Mouse (Mus musculus) CD4-positive helper T cell, adult 2 months (primary cell): ENCODE results near the gene Zfyve19.

ENCODE experiments used
- DNase-seq: peaks from one replicate; pipeline ENCODE4 v3.0.0-alpha.2; 2012; ENCODE audit warnings: low read depth, missing footprints, low spot score

Gene Zfyve19

DNA sequence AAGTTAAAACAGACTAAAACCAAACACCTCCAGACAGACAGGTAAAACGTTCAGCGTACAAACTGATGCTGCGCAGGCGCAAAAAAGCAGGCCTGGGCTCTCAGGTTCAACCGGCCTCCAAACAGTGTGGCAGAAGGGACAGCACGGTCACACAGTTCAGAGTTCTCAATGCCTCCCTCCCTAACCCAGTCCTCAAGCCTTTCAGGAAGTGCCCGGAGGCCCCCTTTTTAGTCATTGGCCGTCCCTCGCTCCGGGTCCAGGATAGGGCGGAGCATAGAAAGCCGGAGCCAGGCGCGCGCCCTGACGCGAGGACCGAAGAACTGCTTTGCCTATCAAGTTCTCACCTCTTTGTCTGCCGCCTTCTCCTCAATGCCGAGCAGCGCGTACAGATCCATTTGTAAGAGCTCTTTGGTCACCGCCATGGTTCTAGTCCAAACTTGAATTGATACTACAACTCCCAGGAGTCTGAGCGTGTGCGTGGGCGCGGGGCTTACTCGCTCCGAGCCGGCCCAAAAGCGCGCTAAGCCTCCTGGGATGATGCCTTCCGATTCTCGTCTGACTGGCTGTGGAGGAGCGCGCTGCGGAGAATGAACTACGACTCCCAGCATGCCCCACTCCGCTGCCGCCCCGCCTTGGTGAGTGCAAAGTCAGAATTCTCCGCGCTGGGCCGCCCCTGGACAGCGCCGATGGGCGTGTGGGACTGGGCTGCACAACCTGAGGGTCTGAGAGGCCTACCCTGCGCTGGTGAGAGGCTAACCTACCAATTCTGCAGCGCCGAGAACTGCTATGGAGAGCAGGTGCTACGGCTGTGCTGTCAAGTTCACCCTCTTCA lies at the start of gene Zfyve19, which contains the start of gene Dnajc17:
Gene Zfyve19, plus strand, starts transcription at position 274 of the 832 bp plus-strand sequence.
Gene Dnajc17, minus strand, starts transcription at position 452 of the 832 bp plus-strand sequence.
- peak; percentile 96 for DNase-seq

DNA sequence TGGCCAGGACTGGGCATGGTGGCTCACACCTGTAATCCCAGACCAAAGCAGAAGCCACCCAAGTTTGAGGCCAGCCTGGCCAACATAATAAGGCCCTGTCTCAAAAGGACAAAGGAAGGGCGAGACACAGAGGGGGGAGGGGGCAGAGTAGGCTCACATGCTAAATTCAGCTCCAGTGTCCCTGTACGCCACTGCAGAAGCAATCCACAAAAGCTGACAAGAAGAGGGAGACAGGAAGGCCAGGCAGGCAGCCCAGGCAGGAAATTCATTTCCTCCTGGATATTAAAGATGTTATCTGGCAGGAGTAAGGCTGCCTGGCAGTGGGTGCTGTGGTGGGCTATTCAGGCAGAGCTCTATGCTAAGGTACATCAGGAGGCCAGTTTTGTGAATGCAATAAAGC lies 47.2 kb upstream of the Zfyve19 start:
- DNase-seq: no peak

DNA sequence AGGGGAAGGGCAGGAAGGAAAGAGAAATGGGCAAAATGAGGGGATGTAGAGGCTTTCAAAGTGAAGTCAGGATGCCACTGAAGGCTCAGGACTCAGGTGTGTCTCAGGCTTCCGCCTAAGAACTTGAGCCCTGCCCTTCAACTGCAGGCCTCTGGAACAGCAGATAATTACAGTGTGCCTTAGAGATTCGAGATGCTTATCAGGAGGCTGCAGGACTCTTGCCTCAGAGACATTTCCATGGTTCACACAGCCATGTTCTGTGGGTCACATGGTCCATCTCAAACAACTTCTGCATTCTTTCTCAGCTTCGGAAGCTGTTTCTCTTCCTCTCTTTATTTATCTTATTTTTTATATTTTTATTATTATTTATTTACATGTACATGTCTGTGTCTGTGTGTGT lies 45.3 kb upstream of the Zfyve19 start:
- DNase-seq: no peak

DNA sequence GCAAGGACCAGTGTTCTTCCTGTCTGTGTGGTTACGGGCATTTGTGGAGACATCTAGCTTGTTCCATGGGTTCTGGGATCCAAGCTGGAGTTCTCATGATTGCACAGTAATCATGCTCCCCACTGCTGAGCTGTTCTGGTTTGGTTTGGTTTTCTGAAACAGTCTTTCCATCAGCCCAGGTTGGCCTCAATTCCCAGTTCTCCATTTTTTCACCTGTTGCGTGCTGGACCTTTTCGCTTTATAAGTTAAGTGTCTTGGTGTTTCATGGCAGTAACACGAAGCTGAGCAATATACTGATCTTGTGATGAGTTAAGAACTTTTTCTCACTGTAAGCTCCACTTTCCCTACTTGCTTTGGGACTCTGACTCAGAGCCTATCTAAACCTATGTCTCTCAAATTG lies 44.4 kb upstream of the Zfyve19 start:
- no peak for DNase-seq

DNA sequence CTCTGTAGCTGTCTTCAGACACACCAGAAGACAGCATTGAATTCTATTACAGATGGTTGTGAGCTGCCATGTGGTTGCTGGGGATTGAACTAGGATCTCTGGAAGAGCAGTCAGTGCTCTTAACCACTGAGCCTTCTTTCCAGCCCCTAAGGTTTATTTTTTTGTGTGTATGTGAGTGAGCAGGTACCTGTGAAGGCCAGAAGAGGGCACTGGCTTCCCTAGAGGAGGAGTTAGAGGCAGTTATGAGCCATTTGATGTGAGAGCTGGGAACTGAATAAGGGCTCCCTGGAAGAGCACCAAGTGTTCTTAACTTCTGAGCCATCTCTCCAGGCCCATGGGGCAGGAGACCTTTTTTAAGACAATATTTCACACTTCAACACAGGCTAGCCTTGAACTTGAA lies 43.0 kb upstream of the Zfyve19 start:
- DNase-seq: no peak

DNA sequence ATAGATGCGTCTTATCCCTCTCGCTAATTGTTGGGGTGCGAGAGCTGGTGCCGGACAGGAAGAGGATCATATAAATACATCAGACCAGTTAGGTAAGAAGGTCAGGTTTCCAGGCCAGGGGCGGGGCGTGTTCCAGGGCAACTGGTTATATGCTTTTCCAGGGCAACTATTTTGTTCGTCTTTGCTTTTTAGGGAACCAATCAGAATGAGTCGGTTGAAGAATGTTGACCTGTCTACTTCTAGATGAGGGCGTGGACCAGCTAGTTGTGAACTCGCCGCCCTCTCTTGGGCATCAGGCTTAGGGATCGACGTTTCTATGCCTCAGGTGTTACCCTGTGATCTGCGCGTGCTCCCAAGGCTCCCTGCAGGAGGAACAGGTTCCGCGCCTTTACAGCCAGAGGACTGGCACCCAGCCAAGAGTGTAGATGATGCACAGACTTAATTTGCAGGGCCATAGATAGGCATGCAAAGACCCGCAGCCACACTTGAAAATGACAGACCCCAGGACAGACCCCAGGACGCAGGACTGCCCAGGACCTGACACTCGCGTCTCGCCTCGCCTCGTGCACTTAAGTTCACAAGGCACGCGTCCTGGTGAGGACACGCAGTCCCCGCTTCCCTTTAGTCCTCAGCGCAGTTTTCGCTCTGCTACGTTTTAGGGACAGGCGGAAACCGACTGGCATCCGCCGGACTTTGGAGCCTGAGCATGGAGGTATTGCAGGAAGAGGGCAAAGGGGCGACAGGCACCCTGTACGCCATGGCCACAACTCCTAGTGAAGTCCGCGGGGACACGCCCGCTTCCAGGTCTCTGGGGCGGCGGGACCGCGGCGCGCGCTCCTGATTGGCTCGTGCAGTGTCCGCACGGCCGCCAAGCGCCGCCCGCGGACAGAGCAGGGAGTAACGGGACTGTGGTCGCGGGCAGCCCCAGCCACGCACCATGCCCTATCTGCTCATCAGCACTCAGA lies 41.2 kb upstream of the Zfyve19 start, which contains the start of gene Gchfr:
Gene Gchfr, plus strand, starts transcription at position 873 of the 965 bp plus-strand sequence.
- DNase-seq: peak; percentile 47

DNA sequence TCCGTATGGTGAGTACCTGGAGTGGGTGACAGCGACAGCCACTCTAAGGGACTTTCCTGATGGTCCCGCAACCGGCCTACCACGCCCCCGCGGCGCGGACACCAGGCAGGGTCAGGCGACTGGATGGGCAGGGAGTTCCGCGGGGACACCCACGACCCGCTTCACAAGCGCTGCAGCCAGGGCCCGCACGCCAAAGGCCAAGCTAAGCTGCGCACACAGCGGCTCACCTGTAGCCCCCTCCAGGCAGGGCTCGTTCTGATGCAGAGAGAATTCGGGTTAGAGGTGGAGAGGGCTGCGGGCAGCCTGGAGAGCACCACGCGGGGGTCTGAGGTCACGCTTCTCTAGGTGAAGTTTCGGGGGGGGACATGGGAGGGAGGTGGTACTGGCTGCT lies 40.6 kb upstream of the Zfyve19 start:
- no peak for DNase-seq

DNA sequence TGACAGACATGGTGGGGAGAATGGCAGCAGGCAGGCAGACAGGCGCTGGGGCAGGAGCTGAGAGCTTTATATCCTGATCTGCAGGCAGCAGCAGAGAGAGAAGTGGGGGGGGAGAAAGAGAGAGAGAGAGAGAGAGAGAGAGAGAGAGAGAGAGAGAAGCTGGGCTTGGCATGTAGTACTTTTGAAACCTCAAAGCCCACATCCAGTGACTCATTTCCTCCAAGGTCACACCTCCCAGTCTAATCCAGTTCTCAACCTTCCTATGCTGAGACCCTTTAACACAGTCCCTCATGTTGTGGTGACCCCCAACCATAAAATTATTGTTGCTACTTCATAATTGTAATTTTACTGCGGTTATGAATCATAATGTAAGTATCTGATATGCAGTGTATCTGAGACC lies 38.1 kb upstream of the Zfyve19 start:
- DNase-seq: no peak

DNA sequence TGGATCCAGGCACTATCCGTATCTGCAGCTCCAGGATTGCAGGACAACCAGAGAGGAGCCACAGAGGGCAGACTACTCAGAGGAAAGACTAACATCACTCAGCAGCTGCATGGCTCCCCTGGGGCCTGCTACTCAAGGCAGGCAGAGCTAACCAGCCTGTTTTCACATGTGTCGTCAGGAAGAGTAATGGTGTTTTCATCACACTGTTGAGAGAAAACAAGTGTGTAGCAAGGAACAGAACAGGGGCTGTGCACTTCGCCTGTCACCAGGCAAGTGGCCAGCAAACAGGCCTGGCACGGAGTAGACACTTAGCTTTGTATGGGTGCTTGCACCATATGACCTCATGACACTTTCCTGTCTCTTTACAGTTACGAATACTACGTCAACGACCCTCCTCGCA lies 36.8 kb upstream of the Zfyve19 start:
- no peak for DNase-seq

DNA sequence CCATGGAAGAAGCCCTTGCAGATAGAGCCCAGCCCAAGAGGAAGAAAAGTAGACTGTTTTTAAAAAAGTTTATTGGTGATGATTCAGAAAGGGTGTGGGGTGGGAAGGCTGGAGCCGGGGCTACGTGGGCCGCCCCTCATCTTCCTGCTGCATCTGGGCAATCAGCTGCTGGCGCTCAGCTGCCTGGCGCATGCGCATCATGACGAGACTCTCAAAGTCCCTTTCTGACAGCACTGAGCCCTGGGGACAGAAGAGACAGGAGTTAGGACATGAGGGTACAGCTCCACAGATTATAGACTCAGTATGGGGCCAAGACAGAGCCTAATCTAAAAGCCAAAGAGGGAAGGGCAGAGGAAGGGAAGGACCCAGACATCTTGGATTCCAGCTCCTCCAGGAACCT lies 36.0 kb upstream of the Zfyve19 start:
- DNase-seq: no peak

DNA sequence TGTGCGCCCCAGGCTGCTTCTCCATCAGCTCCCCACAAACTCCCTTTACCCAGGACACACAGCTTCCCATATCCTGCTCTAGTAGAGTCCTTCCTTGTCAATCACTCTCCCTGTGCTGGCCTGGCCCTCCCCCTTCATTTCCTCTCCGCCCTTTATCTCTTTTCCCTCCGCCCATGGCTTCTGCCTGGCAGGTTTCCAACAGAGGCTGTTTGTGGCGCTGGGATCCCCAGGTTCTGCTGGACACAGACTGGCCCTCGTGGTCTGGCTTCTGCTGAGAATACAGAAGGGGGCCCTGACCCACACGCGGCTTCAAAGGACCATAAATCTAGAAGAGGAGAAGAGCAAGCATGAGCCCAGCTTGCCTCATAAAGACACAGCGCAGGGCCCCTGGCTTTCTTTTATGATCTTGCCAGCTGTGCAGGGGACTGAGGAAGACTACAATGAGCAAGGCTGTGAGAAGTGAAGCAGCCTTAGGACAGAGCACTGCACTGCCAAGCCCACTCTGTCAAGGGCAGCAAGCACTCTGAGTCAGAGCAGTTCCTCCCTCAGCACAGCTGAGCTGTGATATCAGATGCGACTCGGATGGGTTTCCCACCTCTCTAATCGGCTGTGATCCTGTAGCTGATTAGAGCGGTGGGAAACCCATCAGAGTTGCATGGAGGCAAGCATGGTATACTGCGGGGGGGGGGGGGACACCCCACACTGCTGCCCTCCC lies 35.4 kb upstream of the Zfyve19 start:
- no peak for DNase-seq

DNA sequence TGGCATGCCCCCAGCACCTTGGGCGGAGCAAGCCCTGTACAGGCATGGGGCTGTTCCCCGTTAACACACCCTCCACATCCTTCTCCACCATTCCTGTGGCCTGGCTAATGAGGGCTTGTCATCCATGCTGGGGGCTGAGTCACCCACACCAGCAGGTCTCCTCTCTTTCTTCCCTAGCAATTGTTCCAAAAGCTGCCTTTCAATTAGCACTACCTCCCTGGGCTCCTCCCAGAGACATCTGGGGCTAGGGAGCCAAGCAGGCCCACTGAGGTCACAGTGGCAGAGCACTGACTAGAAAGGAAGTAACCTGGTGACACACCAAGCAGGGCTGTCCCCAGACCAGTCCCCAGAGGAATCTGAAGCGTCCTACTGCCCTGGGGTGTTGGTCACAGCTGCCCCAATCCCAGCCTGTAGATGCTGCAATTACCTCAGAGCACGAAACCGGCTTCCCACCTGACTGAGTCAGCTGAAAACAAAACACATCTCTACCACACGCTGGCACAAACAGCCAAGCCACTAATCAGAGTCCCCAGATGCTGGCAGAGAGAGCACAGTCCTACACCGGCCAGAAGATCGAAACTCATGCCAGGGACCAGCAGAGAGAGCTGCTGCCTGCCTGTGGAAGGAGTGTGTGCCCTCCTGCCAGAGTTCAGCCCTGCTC lies 34.3 kb upstream of the Zfyve19 start, which contains the start of gene Gm14137:
Gene Gm14137, plus strand, starts transcription at position 519 of the 661 bp plus-strand sequence.
- DNase-seq: no peak

DNA sequence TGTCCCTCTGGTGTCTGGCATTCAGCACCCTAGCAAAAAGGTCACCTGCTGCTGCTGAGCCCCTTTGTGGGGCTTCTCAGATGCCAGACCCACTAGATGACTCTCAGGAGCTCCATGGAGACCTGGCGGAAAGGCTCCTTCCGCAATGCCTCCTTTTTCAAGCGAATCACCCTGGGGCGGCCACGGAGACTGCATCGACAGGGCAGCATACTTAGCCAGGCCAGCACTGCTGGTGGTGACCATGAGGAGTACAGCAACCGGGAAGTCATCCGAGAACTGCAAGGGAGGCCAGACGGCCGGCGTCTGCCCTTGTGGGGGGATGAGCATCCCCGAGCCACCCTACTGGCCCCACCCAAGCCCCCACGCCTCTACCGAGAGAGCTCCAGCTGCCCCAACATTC lies 33.6 kb upstream of the Zfyve19 start:
- no peak for DNase-seq

DNA sequence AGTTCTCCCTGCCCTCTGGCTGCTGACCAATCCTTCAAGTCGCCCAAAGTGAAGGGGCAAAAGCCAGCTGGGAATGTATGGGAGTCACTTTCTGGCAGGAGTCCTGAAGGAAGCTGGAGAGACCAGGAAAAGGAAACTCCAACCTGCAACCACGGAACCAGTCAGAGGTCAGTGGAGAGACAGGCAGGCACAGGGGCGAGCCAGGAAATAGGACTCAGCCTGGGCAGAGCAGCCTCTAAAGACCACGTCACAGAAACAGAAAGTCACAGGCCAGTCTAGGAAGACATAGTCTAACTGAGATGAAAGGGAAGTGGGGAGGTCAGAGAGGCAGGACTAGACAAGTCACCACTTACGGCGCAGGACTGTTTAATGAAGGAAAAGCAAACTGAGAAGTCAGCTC lies 32.8 kb upstream of the Zfyve19 start:
- DNase-seq: no peak

DNA sequence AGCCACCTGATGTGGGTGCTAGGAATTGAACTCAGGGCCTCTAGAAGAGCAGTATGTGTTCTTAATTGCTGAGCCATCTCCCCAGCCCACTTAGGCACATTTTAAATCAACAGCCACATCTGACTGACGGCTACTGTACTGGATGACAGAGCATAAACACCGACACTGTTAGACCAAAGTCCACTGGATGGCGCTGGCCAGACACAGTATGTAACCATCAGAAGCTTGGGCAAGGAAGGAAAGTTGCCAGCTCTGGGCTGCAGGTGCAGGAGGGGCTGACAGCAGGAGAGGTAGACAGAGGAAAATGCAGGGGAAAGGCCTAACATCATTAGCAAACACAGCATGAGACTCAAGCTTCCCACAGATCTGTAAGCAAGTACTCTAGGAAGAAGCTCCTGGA lies 31.7 kb upstream of the Zfyve19 start:
- DNase-seq: no peak

DNA sequence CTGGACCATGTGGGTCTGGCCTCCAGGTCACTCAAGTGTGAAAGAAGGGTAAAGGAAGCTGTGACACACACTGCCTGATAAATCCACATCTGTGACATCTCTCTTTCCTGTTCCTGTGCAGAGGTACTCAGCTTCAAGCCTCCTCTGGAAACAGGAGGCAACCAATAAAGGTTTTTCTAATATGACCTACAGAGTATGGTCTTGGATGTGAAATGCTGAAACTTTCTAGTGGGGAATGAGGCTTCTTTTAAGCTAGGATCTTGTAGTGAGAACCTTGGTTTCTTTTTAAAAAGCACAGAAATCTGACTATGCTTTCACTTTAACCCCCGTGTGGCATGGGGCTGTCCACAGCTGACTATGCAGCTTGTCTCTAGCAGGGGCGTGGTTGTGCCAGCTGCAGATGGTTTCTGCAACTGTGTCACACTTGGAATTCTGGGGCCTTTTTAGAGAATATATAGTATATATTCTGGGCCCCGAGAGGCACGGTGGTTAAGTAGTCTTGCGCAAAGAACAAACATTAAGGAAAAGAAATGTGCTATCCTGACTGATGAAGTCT lies 31.0 kb upstream of the Zfyve19 start:
- DNase-seq: no peak

DNA sequence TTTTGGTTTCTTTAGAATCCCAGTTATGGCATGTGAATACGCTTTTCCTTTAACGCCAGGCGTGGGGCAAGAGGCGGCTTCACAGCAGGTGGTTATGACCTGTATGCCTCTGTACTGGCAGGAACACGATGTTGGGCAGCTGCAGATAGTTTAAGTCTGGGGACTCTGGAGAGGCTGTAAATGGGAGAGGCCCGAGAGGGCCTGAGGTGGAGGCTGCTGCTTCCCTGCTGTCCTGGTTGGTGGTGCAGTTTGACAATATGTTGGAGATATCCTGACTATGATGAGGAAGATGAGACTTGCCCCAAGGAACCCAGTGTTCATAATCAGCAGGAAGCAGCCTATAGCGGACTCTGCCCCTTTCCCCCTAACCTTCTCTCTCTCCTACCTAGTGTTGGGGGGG lies 25.5 kb upstream of the Zfyve19 start:
- no peak for DNase-seq

DNA sequence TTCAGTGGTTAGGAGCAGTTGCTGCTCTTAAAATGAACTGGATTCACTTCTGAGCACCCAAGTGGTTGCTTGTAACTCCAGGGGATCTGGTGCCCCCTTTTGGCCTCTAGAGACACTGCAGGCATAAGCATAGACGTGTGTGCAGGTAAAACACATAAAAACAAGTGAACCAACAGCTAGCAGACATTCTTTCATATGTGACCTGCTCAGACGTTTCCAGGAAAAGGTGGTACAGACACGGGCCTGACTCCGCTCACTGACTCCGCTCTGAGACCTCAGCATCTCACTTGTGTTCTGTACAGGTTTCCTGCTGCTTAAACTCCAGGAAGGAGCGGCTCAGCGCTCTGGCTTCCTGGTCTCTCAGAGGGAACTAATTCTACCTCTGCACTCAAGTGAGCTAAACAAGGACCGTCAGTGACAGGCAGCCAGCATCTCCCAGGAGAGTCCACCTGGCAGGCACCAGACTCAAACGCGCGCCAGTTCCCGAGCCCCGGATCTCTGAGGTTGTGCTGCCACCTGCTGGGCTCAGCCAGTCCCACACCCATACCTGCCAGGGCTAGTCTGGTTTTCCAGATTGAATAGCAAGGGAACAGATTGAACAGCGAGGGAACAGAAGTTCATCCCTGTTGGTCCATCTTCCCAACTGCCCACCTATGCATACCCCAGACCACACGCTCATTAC lies 19.2 kb upstream of the Zfyve19 start:
- peak; percentile 81 for DNase-seq

DNA sequence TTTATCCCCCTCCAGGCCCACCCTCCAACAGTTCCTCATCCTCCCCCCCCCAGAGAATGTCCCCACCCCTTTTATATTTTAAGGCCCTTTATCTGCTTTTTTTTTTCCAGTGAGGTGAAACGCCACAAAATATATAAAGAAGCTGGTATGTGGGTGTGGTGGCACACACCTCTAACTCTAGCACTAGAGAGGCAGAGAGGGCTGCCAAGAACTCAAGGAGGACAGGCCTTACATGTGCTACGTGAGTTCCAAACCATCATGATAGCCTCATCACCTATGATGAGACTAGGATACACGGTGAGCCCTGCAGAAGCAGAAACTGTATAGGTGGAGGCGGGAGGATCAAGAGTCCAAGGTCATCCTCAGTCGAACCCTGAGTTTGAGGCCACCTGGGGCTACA lies 17.4 kb upstream of the Zfyve19 start:
- DNase-seq: no peak

DNA sequence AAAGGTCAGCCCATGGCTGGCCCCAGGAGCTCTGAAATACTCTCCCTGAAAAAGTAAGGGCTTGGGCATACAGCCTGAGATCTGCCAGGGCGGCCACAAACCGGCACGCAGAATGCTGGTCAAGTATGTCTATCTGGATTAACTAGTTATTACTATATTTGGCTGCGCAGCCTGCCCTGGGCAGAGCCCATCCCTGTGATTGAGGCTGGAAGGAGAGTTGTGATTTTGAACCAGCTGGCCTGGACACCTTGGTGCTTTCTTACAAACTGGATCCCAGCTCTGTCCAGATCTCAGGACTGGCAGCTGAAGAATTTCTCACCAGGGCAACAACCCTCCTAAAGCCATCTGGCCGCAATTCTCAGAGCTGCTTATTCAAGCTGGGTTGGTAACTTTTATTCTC lies 14.3 kb upstream of the Zfyve19 start:
- no peak for DNase-seq
